Mouse (Mus musculus) CD4-positive, CD25-positive, alpha-beta regulatory T cell, adult 2 months (primary cell): ENCODE data around the gene Tepsin.

Experiments
- DNase-seq: peaks from one replicate; pipeline ENCODE4 v3.0.0-alpha.2; 2012; ENCODE audit warnings: low read depth, low spot score

Tepsin gene

GRCm38 (mm10) chr11:120064006-120064667 lies 34.4 kb downstream of the Tepsin start:
- no peak for DNase-seq

- DNase-seq = no peak
These were observed 35.2 kb downstream of the Tepsin start for GRCm38 (mm10) chr11:120063326-120063725.

- no peak for DNase-seq
These were observed 37.9 kb downstream of the Tepsin start for GRCm38 (mm10) chr11:120060634-120061033.

- no peak for DNase-seq
These were observed 42.4 kb downstream of the Tepsin start for GRCm38 (mm10) chr11:120055953-120056732.

- no peak for DNase-seq
These were observed 44.7 kb downstream of the Tepsin start for GRCm38 (mm10) chr11:120053846-120054245.

- DNase-seq = no peak
These were observed 46.3 kb downstream of the Tepsin start for GRCm38 (mm10) chr11:120052274-120052673.

GRCm38 (mm10) chr11:120051124-120051811 lies 47.3 kb downstream of the Tepsin start:
- no peak for DNase-seq

GRCm38 (mm10) chr11:120049067-120049466 lies 49.5 kb downstream of the Tepsin start:
- DNase-seq = no peak

- no peak for DNase-seq
These were observed 50.3 kb downstream of the Tepsin start for GRCm38 (mm10) chr11:120048252-120048556.

GRCm38 (mm10) chr11:120047531-120048251 lies 50.8 kb downstream of the Tepsin start:
- DNase-seq = no peak

- DNase-seq = no peak
These were observed 51.9 kb downstream of the Tepsin start, which contains the start of gene Aatk for GRCm38 (mm10) chr11:120046553-120047191. Gene Aatk (minus strand): TSS chr11:120047167.

- no peak for DNase-seq
These were observed 52.5 kb downstream of the Tepsin start for GRCm38 (mm10) chr11:120045839-120046552.

- no peak for DNase-seq
These were observed 53.2 kb downstream of the Tepsin start for GRCm38 (mm10) chr11:120045341-120045740.

- no peak for DNase-seq
These were observed 56.2 kb downstream of the Tepsin start for GRCm38 (mm10) chr11:120042141-120042838.

GRCm38 (mm10) chr11:120041191-120042123 lies 57.1 kb downstream of the Tepsin start:
- no peak for DNase-seq
